7 mouse cellular contexts compared by ENCODE assay signal in the genomic region with DNA sequence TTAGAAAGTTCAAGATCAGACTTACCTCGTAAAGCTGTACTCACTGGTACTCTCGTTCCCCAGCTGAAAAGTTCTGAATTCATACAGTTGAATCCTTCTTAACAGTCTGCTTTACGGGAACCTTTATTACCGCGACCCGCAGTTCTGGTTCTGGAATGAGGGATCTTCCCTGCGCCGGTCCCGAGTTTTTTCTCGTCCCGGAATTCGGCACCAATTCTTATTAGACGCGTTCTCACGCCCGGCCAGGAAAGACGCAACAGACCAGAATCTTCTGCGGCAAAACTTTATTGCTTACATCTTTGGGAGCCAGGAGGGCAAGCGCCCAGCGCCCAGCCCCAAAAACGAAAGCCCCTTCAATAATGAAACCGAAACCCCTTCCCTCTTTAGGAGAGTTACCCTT.
DNase-seq lines count a peak whose midpoint lies in the region.

No protein-coding gene starts in this region.

- DNase-seq in cerebellum, adult 11-12 months = peak; percentile 7
- DNase-seq in heart, adult 11 months = peak; percentile 89
- DNase-seq in kidney, adult 11 months = peak; percentile 19
- DNase-seq in lung, postnatal 10 days = peak; percentile 6
- DNase-seq in spleen, adult 18-20 months = peak; percentile 11 to 13
- DNase-seq in testis, postnatal 14 days (ENCODE audit: low spot score) = peak; percentile 5
- peak; percentile 0 to 2 for DNase-seq in urinary bladder, adult 18-20 months (ENCODE audit: low spot score in 2 of 2)

Comparison
In these comparisons a context has a peak if more than half of its experiments do, and no peak if none do; other contexts are left out.
1. Peak in every context shown above with its lines: DNase-seq.
2. DNase-seq: peak in every context shown above with its lines; median percentile 89 in heart, adult 11 months; 19 in kidney, adult 11 months; 12 in spleen, adult 18-20 months; 7 in cerebellum, adult 11-12 months; 6 in lung, postnatal 10 days; 5 in testis, postnatal 14 days; 1 in urinary bladder, adult 18-20 months.